Mouse (Mus musculus): ENCODE measurements around the gene Zkscan17.

Zkscan17 gene

DNA sequence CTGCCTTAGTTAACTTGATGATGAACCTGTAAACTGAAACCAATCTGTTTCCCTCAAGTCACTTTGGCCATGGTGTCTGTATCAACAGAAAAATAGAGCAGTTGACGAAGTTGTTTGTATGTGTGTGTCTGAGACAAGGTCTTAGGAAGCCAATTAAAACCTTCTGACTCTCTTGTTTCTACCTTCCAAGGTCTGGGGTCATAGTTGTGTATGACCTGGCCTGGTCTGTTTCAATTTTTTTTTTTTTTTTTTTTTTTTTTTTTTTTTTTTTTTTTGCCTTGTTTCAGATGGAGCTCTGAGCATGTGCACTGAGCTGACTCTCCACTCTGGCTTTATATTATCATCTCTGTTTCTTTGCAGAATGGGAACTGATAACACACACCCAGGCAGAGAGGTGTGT is 9.1 kb downstream of the Zkscan17 start:
- no peak for DNase-seq

DNA sequence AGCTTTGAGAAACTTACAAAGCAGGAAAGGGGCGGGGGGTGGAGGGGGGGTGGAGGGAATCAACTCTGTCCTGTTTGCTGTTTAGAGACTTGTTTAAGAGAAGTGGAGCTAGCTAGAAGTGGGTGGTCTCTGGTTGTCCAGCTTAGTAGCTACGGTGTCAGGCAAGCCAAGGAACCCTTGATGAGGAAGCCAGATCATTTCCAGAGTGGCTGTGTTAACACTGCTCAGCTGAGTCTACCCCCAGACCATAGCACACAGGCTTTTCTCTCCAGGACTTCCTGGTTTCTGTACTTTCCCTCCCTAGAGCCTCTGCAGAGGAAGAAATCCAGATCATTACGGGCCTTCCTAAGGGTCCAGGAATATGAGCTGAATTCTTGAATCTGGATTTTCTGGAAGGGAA is 11.8 kb downstream of the Zkscan17 start:
- no peak for DNase-seq

DNA sequence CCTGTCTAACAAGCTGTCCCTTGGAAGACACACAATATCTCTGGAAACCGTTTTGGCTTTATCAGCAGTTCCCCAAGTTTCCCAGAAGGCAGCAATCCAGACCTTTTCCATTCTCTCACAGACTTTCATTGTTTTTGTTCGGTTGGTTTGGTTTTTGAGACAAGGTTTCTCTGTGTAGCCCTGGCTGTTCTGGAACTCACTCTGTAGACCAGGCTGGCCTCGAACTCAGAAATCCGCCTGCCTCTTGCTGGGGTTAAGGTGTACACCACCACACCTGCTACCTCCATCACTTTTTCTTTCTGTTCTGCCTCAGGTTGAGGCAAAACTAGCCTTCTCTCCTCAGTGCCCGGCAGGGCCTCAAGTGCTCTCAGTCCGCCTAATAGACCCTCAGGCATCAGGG is 12.2 kb downstream of the Zkscan17 start:
- peak; percentile 19 for DNase-seq

DNA sequence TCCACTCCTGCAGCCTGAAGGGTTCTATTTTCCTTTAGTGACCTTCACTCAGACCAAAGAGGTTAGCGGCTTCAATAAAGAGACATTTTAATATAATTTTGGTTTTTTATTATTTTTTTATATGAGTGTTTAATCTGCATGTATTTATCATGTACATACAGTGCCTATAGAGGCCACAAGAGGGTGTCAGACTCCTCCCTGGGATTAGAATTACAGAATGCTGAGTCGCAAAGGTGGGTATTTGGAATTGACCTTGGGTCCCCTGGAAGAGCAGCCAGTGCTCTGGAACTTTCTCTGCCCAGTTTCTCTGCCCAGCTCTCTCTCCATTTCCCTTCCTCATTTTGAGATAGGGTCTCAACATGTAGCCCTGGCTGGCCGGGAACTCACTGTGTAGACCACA is 13.0 kb downstream of the Zkscan17 start:
- no peak for DNase-seq

DNA sequence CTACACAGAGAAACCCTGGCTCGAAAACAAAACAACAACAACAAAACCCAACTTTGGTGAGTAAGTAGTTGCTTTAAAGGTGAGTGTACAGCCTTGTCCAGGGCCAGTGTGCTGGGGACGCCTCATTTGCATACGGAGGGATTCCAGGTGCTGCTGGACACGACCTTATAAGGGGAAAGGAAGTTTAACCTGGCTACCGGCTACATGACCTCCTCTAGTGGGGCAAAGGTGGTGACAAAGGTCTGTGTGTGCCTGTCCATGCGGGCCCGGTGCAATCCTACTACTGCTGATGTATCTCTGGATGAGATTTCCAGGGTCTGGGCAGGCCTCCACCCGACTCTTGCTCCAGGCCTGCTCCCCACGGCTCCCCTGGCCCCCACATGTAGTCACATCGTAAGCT is 13.8 kb downstream of the Zkscan17 start:
- DNase-seq = no peak

DNA sequence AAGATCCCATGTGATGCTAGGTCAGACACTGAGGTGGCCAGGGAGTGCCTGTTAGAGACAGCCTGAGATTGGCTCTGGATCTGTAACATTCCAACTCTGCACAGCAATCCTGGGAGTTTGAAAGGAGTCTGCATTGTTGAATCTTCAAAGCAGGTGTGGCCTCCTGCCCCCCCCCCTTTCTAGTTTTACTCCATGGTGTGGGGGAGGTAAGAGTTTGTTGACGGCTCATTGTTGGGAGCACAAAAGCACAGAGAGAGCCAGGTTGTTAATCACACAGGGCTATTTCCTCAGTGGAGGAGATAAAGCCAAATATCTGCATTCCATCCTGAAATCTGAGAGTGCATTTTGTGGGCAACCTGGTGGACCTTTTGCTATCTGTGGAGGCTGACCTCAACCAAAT is 15.0 kb downstream of the Zkscan17 start:
- no peak for DNase-seq

DNA sequence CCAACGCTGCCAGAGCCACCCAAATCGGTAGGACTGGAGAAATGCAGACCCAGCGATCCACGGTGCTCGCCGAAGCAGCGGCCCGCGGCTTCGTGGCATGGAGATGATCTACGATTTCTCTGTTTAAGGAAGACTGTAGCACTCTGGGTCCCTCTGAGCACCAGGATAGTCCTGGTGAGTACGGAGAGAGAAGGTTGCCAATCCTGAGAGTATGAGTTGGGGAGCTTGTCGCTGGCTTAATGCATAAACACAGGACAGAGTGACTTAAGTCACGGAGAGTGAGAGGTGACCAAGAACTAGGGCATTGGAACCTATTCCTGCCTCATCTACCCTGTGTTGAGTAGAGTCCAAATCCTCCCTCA is 19.9 kb downstream of the Zkscan17 start:
- DNase-seq = no peak

DNA sequence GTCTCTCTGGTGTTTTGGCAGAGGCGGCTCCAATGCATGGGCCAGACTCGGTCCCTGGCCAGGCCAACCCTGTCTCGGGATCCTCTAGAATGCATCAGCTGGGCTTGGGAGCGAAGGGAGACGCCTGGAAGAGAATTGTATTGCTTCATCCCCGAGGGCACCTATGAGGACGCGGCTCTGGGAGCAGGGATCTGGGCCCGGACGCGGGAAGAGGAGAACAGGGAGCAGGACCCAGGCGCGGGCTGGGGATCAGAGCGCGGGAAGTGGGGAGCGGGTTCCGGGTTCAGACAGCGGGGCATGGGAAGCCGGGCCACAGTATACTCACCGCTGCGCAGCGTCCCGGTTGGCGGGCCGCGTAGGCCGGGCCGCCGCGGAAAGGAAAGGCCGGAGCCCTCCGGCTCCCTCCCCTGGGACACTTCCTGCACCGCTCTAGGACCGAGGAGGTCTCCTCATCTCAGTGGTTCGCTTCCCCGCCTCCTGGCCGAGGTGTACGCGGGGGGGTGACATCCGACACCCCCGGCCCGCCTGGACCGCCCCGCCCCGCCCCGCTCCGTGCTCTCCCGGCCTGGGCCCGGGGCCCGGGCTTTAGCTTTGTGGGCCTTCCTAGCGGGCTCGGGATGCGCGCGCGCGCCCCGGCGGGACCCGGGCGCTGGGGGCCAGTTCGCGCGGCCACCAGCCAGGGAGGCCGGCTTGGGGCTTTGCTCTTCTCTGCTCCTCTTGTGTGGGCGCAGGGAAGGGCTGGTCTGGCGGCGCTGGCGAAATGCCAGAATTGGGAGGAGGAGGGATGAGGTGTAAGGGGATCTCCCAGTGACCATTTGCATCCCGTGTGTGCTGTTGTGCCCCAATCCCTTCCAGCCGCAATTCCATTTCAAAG is 20.5 kb downstream of the Zkscan17 start:
- peak; percentile 94 for DNase-seq

DNA sequence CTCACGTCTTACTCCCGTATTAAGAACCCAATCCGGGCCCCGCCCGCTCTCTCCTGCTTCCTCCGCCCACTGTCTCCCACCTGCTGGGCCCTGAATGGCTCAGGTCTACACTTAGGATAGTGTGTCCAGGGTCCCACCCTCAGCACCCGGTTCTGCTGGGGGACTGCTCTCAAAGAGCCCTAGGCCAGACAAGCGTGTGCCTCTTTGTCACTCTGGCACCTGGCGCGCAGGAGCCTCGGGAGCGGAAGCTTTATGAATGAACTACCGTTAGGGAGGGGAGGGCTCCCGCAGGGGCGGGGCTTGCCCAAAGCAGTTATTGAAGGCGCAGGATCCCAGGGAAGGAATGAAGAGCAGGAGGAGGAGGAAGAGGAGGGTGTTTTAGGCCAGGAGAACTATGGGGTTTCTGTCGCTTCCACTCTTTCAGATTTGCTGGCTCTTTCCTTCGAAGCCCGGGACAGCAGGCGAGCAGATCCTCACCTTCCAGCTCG is 21.2 kb downstream of the Zkscan17 start:
- peak; percentile 65 for DNase-seq

DNA sequence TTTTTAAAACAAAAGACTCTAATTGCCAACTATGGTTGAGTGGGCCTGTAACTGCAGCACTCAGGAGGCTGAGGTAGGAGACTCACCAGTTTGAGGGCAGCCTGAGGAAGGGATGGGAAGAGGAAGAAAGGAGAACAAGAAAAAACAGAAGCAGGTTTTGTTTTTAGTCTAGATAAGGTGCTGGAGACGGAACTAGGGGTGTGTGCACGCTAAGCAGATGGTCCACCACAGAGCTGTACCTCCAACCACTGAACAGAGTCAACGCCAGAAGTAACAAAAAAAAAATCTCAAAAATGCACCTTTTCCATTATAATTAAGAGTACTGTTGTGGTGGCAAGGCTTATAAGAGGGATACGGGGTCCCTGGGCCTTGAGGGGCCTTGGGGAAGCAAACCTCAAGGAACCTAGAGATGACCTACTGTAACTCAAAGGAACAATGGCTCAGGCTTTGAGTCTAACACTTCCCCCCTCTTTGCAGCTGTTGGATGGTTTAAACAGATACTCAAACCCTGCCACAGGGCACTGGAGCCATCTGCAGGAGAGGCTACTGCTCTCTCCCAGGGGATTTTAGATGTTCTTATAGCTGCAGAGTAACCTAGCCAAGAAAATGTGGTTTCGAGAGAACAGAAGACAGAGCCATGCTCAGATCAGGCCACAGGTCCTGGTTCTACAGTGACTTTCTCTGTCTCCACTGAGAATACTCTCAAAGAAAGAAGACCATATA is 24.4 kb downstream of the Zkscan17 start:
- DNase-seq = no peak

DNA sequence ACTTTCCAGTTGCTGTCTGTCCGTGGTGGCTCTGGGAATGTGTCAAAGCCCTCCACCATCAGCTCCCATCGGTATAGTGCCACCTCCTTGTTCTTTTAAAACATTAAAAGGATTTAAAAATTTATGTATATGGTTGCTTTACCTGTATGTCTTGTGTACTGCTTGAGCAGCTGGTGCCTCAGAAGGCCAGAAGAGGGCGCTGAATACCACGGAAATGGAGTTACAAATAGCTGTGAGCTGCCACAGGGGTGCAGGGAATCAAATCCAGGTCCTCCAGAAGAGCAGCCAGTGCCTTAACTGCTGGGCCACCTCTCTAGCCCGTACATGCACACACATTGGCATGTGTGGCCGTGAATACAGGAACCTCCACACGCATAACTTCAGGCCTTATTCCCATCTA is 28.8 kb downstream of the Zkscan17 start:
- no peak for DNase-seq

DNA sequence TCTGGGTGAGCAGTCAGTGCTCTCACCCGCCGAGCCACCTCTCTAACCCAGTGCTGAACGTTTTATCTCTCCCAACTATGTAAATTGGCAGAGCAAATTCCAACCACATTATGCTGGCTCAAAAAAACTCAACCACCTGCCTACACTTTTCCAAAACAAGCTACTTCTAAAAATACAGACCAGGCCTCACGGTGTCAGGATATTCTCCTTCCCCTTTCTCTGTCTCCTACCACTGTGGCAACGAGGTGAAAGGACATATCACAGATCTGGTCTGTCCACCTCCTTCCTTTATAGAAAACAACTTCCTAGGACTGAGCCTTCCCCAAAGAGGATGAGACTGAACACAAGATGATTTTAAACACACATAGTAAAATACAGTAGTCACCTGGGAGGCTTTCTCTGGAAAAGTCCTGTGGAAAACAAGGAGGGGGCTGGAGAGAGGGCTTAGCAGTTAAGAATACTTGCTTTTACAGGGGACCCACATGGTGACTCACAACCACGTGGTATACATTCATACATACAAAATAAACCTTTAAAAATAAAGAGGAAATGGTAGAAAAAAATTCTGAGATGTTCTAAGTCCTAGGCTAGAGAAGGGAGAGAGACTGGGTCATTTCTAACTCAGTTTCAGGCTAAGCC is 29.8 kb downstream of the Zkscan17 start:
- DNase-seq = no peak

DNA sequence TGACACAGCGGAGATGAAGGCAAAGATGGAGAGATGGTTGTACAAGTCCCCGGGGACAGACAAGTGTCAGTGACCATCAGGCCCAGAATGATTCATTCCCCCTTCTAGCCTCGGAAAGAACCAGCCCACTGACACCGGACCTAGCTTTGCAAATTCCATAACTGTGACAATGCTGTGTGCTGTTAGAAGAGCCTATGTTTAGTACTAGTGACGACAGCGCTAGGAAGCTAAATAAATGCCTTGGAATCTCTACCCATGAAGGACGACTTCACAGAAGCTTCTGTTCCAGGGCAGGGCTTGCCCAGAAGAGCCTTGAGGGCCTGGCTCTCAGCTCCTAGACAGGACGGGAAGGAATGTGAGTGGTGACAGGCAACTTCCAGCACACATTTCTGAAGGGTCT is 40.3 kb downstream of the Zkscan17 start:
- no peak for DNase-seq

DNA sequence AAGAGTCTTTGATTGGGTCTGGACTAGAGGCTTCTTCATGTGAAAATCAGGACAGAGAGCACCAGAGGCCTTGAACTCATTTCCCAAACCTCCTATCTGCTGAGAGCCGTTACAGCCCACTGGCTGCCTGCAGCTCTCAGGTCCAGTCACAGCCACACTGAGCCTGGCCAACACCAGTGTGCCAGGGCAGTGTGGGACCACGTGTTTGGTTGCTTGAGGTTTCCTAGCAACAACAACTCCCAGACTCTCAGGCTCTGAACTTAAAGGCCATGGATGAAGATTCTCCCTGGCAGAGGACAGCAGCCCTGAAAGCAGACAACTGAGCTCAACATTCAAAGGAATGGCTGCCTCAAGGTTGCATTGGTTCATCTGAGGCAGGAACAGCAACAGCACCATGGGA is 40.9 kb downstream of the Zkscan17 start:
- DNase-seq = no peak

DNA sequence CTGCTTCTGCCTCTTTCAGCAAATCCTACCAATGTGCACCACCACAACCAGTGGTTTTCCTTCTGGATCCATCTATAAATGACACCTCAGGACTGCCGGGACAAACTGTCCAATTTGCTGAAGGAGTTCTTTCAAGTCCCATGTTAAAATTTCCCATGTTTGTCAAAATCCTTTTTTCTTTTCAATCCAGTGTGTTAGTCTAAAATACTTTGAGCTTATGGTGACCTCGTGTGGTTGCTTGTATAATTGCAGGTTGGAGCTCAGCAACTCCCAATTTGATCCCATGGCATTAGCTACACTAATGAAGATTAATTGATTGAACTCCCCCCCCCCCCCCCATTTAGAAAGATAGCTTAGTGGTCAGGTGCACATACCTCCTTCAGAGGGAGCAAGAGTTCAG is 43.3 kb downstream of the Zkscan17 start:
- peak; percentile 77 for DNase-seq

DNA sequence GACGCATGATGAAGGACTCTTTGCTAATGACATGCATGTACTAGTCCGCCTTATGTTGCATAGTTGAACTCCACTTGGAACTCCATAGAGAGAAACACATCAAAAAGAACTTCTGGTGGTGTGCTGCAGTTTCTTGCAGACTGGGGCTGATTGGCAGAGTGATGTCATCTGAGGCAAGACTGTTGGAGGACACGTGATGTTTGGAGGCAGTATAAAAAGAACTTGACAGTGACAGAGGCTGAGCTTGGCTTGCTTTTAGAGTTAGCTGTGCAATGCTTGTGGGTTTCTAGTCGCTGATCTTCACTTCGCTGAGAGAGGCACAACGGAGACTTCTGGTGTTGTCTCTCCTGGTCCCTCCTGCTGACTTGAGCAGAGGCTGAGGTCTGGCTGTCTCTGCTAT is 49.3 kb downstream of the Zkscan17 start:
- no peak for DNase-seq

DNA sequence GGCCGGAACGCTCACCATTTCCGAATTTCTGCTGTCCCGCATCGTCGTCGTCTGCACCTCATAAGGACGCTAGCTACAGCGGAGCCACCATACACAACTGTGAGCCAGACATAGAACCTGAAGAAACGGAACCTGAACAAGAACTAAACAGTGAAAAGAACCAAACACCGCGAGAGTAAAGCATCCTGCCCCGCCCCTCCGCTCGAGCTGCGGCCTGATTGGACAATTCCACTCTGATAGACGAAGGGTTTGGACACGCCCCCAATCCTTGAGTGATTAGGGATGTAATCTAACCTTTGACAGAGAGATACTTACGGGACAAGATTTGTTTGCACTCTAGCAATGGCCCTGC is 54.2 kb downstream of the Zkscan17 start, which contains the start of gene Zfp867:
Gene Zfp867 (minus strand): TSS at position 149 of the 352 bp plus-strand sequence.
- peak; percentile 97 for DNase-seq

DNA sequence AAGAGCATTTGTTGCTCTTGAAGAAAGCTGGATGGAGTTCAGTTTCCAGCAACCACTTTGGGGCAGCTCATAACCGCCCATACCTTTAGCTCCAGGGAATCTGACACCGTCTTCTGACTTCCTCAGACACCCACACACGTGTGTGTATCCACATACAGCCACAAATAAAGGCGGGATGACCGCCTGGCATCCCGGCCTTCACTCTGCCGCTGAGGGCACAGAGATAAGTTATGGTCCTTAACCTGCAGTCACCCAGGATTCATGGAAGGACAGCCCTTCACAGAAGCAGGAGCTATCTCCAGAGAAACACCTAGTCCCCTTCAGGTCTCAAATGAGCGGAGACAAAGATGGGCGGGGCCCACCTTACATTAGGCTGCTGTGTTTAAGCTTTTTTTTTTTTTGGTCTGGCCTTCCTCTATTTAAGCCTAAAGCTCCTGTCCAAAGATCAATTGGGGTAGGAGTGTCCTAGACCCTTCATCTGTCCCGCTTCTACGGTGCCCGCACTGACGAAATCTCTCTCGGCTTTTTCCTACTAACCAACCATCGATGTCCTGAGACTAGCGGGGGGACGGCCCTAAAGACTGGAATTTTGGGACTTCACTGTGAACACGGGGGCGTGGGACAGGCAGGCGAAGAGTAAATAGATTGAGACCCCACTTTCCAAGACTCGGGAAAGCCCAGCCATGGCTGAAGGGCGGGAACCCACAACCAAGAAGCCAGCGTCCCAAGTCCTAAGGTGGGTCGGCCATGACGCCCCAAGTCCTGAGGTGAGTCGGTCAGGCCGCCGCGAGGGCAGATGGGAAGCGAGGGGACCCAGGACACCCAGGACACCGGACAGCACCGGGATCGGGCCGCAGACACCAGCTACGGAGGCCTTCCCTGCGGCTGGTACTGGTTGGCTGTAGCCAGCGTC is 54.9 kb downstream of the Zkscan17 start:
- DNase-seq = peak; percentile 25

DNA sequence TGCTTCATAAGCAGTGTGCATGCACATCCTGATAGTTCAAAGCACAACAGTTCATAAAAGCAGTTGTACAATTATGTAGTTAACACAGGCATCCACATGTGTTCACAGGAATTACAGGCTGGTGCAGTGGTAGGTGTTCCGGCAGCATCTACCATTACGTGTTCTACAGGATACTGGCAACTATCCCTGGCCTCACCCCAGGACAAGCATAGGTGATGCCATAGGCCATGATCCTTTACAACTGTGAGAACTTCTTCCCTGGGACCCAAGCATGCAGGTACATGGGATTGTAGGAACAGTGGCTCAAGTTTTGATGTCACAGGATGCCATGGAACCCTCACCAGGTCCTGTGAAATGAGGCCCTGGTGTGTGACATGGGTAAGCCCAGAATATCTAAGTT is 66.1 kb downstream of the Zkscan17 start:
- no peak for DNase-seq

DNA sequence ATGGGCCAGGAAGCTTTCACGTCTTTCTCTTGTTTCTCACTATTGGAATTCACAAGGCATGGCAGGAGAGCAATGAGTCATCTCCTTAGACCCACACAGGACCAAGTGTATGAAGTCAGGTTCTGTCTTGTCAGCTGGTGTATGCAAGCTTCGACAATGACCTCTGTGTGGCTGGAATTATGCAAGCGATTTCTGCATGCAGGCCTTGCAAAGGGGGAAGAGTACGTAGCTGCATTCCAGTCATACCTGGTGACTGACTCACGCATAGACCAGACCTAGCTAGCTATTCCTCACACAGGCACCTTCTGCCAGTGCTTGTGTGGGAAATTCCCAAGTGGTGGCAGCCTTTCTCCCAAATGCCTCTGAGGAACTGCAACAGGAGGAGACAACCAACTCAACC is 67.6 kb downstream of the Zkscan17 start:
- DNase-seq = peak; percentile 69

DNA sequence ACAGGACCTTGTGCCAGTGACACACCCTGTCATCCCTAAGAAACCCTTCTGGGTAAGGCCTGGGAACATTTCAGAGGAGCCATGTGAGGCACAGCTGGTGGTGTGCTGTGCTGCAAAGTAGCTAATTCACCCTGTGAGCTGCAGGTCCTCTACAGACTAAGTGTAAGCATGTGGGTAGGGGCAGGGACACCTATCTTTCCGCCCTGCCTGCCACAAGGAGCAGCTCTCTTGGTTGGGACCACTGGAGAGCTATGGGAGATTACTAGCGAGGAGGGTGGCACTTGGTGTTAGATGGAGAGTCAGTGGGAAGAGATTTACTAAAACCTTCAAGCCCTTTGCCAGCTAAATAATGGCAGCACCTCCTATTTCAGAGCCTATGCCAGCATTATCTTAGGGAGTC is 69.7 kb downstream of the Zkscan17 start:
- DNase-seq = no peak

DNA sequence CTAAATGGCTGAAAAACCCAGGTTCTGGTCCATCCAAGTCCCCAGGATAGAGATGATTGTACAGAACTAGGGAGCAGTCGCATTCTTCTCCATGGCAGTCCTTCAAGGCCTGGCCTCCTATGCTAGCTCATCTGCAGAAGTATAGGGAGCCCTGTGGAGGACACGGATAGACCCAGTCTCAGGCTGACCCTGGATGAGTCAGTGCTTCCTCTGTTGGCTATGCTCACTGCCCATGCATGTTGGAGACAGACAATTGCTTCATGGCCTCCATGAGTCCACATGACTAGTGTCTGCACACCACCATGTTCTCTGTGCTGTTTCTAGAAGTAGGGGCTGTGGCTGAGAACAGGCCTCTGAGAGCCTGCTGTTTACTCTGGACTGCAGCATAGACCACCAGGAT is 70.2 kb downstream of the Zkscan17 start:
- DNase-seq = no peak

DNA sequence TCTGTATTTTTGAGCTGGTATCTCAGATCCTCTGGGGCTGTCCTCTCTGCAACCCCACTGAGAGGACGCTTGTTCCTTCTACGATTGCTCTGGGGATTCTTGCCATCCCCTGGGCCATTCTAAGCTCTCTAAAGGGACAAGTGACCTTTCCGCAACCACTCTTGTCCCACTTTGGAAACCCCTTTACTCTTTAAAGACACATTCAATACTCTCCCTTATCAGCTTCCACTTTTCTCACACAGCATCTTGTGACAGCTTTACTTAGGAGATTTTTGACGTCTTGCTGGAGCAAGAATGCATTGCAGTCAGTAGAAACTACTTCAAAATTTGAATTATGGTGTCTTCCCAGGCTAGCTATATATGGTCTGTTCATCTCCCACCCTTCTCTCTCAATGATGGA is 75.5 kb downstream of the Zkscan17 start, which contains the start of gene Snap47:
Gene Snap47 (minus strand): TSS at position 101 of the 400 bp plus-strand sequence.
- DNase-seq = no peak

All from lung, postnatal 10 days (tissue).